Mouse (Mus musculus) hematopoietic stem cell, adult 5-6 weeks (primary cell): Measurements from ENCODE around the gene Pde1a. TPM values are rescaled to one million over a fixed set of nuclear protein-coding genes. Genes with fewer than 3 reads are reported as not detected.
A peak's percentile ranks its signal among the peaks of the same experiment; 100 is the strongest.

ENCODE experiments used
- ATAC-seq, 2 experiments: fragments of 125-278 bp in 1 of 2; replicated peaks in 1 of 2; 2 replicates each; pipeline ENCODE4 v1.8.0; 2016 to 2017; ENCODE audit warnings: inconsistent platforms in 2 of 2, mild to moderate bottlenecking in 2 of 2, moderate number of reproducible peaks in 2 of 2, low read depth in 1 of 2, moderate TSS enrichment in 1 of 2; ENCODE audit not compliant: low FRiP score in 2 of 2, poor library complexity in 2 of 2, severe bottlenecking in 2 of 2, insufficient read depth in 1 of 2, low TSS enrichment in 1 of 2
- total RNA-seq: library from RNA; stranded (forward); fragments of 172-1452, 232-1000 nt; gene quantifications from 2 replicates; pipeline ENCODE4 v1.2.3, GENCODE M21; 2017

Pde1a gene
- total RNA-seq, 1 experiment from 2014 or later: not detected

DNA sequence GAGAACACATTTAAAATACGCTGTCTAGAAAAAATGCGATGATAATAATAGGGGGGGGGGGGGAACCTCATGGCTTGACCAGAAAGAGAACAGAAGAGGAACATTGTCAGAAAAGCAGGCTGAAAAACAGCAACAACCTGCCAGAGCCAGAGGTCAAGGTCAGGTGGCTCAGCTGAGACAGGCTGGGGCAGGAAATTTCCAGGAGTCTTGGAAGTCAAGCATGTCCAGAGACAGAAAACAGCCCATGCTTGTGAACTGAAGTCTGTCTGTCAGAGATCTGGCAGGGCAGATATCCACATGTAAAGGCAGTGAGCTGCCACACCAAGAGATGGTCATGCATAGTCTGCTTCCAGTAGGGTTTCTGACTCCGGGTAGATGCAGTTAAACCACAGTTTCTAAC is 147.5 kb downstream of the Pde1a start:
- no peak for ATAC-seq

- ATAC-seq: peak in 1 of 2 experiments; percentile 60; a peak in 1 of 4 replicates
Observed at GRCm38 (mm10) chr2:79978992-79979391, 150.3 kb downstream of the Pde1a start.

- ATAC-seq: no peak
Observed at GRCm38 (mm10) chr2:79977259-79977658, 152.0 kb downstream of the Pde1a start.

GRCm38 (mm10) chr2:79975947-79976346 is 153.3 kb downstream of the Pde1a start:
- ATAC-seq: no peak

DNA sequence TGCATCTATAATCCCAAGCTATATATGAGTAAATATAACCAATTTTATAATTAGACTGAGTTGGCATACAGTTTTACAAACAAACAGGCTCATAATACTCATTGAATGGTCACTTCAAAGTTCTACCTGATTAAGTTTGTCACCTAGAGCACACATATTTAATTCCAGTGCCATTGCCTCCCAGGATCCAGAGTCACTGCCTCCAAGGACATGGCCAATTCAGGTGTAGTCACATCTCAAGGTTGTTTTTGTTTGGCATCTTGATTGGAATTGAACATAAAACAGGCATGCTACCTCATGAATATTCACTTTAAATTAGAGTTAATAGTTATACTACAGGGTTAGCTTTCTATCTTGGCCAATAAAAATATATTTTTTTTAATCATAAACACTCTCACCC is 157.0 kb downstream of the Pde1a start:
- no peak for ATAC-seq

DNA sequence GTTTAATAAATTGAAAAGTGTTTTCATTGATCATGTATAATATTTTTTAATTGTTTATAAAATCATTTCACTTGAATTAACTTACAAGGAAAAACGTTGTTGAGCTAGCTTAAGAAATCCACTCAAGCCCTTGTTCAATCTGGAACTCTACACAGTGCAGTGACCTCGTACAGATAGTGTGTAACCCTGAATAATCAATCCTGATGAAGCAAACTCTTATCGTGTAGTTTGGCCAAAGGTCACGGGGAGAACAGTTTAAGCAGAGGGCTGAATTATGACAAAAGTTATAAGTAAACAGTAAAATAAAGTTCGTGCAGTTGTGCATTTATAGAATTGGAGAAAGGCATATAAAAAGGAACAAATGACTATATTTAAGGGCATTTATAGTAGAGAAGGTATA is 159.7 kb downstream of the Pde1a start:
- ATAC-seq: no peak

GRCm38 (mm10) chr2:79966681-79967506 is 162.4 kb downstream of the Pde1a start:
- no peak for ATAC-seq

DNA sequence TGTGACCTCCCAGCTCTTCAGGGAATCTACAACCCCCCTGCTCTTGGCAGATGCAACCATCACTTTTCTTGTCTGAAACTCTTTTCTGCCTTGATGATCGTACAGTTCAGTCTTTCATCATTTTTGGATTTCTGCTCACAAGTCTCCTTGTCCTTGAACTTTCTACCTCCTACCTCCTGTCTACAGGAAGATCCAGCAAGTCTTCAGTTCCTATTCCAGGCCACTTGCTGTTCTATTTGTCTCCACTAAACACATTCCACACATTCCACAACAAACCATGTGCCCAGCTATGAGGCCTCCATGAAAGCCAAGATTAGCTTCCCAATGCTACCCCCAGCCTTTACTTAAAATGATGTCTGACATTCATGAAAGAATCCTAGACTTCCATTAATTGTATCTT is 163.2 kb downstream of the Pde1a start:
- ATAC-seq: no peak

- ATAC-seq: no peak
Observed at GRCm38 (mm10) chr2:79964964-79965363, 164.3 kb downstream of the Pde1a start.

- no peak for ATAC-seq
Observed at GRCm38 (mm10) chr2:79961421-79961820, 167.8 kb downstream of the Pde1a start.

GRCm38 (mm10) chr2:79957659-79958340 is 171.5 kb downstream of the Pde1a start:
- ATAC-seq: no peak

DNA sequence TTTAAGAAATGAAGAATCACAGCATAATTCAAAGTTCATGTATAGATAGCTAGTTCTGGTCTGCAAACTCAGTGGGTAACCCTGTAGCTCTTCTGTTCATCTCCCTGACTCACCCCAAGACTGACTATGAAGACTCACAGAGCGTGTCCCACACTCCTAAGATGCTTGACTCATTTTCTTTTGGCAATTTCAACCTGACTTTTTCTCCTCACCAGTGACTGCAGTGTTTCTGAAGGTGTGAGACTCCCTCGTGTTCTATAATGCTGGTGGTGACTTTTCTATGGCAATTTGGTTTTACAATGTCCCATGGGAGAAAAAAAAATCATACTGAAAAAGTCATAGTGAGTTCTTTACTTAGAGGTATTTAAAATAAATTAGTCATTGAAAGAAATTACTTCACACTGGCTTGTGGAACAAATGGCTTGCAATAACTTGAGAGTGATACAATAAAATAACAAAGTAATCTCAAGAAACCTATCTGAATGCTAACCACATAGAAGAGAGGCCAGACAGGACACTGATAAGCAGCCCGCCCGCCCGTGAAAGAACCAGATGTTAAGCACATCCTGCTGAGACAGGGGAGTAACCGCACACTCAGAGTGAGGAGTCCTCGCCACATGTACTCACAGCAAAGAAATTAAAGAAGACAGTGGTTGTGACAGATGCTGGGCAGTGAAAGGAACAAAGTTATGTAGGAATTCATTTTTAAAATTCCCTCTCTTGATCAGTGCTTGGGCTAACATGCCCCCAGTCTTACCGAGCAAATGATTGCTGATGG is 183.2 kb downstream of the Pde1a start:
- ATAC-seq: no peak

- no peak for ATAC-seq
Observed at GRCm38 (mm10) chr2:79934660-79935059, 194.6 kb downstream of the Pde1a start.

DNA sequence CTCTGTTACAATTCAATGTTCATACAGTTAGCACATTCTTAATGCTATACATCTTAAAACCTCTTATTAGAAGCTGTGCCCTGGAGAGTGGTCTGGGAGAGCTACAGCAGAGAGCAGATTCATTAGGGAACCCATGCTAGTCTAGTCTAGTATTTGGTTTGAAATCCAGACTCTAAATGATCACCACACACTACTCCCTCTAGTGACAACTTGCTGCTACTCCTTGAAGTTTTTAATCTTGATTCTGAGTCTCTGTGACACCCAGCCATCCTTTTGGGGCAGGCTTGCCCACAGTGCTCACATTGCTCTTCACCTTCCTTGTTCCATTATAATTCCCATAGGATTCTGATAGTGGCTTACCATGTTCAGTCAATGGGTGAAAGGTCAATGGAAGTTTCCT is 206.9 kb downstream of the Pde1a start:
- peak; percentile 51 to 89; a peak in 3 of 4 replicates for ATAC-seq

- no peak for ATAC-seq
Observed at GRCm38 (mm10) chr2:79921375-79921774, 207.9 kb downstream of the Pde1a start.

DNA sequence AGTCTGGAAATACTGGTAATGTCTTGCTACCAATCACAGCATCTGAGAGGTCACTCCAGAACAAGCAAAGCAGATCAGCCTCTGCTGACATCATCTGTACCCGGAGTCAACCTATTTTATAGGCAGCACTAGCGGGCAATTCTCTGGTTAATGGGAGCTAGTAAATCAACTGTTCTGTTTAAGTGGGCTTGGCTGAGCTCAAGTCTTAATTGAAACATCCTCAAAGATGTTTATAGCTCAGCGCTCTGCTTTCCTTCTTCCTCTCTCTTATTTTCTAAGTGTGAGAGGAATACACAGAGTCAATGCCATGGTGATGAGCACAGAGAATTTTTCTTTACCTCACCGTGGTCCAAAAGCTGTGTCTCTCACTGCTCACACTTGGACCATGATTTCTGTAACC is 208.8 kb downstream of the Pde1a start:
- ATAC-seq: no peak

GRCm38 (mm10) chr2:79901841-79902510 is 227.3 kb downstream of the Pde1a start:
- ATAC-seq: peak in 1 of 2 experiments; percentile 14; a peak in 1 of 4 replicates
